Mouse (Mus musculus) liver, postnatal 0 days (tissue): ENCODE measurements around the gene Tln2. TPM values are rescaled to one million over a fixed set of nuclear protein-coding genes. Genes with fewer than 3 reads are reported as not detected.
A peak's percentile ranks its signal among the peaks of the same experiment; 100 is the strongest.

ENCODE experiments used
- ATAC-seq: fragments of 200-750 bp; cut with Nextera tagmentation; 2 replicates; pipeline ENCODE4 v1.8.0; 2017; ENCODE audit warnings: mild to moderate bottlenecking, moderate library complexity
- DNase-seq: peaks from one replicate; pipeline ENCODE4 v3.0.0-alpha.2; 2016
- H3K27ac ChIP-seq: fragments of 300-500 bp; sonication (generic); 2 replicates; pipeline ENCODE4 v1.5.1; 2014; ENCODE audit warnings: antibody characterized with exemption, moderate library complexity, mild to moderate bottlenecking, low read depth
- H3K27me3 ChIP-seq: fragments of 300-500 bp; sonication (generic); 2 replicates; pipeline ENCODE4 v1.6.1; 2014; ENCODE audit warnings: low read length, control low read depth, mixed read lengths; ENCODE audit not compliant: insufficient read depth
- H3K36me3 ChIP-seq: fragments of 300-500 bp; sonication (generic); replicated peaks from 2 replicates; pipeline ENCODE4 v1.6.1; 2014; ENCODE audit warnings: mild to moderate bottlenecking, control low read depth, low read length, moderate library complexity, mixed read lengths; ENCODE audit not compliant: insufficient read depth
- H3K4me1 ChIP-seq: fragments of 300-500 bp; sonication (generic); 2 replicates; pipeline ENCODE4 v1.6.1; 2014; ENCODE audit warnings: antibody characterized with exemption, mild to moderate bottlenecking, control low read depth; ENCODE audit not compliant: insufficient read depth
- H3K4me2 ChIP-seq: fragments of 300-500 bp; sonication (generic); 2 replicates; pipeline ENCODE4 v1.6.1; 2014; ENCODE audit warnings: low read depth, mild to moderate bottlenecking, low read length, moderate library complexity, mixed read lengths
- H3K4me3 ChIP-seq: fragments of 300-500 bp; sonication (generic); 2 replicates; pipeline ENCODE4 v1.5.1; 2014; ENCODE audit warnings: low read depth, low read length
- H3K9ac ChIP-seq: fragments of 300-500 bp; sonication (generic); replicated peaks from 2 replicates; pipeline ENCODE4 v1.6.1; 2014; ENCODE audit warnings: mild to moderate bottlenecking, moderate library complexity
- H3K9me3 ChIP-seq: fragments of 300-500 bp; sonication (generic); 2 replicates; pipeline ENCODE4 v1.6.1; 2016; ENCODE audit warnings: mild to moderate bottlenecking, control low read depth, low read length, mixed read lengths
- CTCF ChIP-seq: sonication (generic); IDR thresholded peaks from 2 replicates; pipeline ENCODE4 v1.5.1; 2016; ENCODE audit warnings: antibody characterized with exemption, low read depth
- EP300 ChIP-seq: IDR thresholded peaks from 2 replicates; pipeline ENCODE4 v1.6.1; 2016; ENCODE audit warnings: antibody characterized with exemption, low read depth, mild to moderate bottlenecking
- WGBS: fragments of 180-500 bp; shearing (Covaris S2); extraction: QIAGEN DNeasy Blood & Tissue Kit; methylation state at CpG from one replicate; pipeline ENCODE4 v1.1.7; 2014; ENCODE audit not compliant: insufficient replicate concordance; 5-methylcytosine and 5-hydroxymethylcytosine counted together
- polyA plus RNA-seq: library from polyadenylated mRNA; unstranded; fragments of >200 nt; fragmentation: Nextera tagmentation; extraction: Ambion mirVana; gene quantifications from 2 replicates; pipeline ENCODE4 v1.2.1, GENCODE M21; 2015

Tln2 gene
- polyA plus RNA-seq, 1 experiment from 2014 or later = 3.5 TPM

DNA sequence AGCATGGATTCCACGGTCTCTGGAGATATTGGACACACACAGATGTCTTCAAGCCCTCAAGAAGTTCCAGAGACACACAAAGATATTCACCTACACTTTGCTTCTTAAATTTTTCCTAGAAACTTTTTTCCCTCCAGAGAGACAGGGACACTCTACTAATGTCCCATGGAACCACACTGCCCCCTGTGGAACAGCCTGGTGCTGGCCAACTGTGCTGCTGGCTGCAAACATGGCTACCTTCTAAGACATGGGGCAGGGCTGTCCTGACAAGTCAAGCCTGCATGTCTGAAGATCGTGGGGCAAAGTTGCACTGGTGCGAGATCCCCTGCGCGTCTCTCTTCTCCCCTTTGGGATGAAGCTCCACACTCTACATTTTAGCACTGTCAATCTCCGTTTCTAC is 346.2 kb downstream of the Tln2 start:
- DNase-seq = peak; percentile 64
- Histone ChIP-seq H3K4me3 (no peak overlapping the region), H3K36me3 (no peaks in the 10 kb centered on the region), H3K4me1 (no peaks in the 10 kb centered on the region), H3K27me3 (no peaks in the 10 kb centered on the region), H3K27ac (no peak overlapping the region), H3K9ac (no peak overlapping the region), H3K9me3 (no peaks in the 10 kb centered on the region), H3K4me2 (no peak overlapping the region)
- peak; percentile 74 for TF ChIP-seq CTCF
- TF ChIP-seq EP300 = no peak
- WGBS = 51% methylated on average over 6 of the region's 6 CpGs
- no peak for ATAC-seq

DNA sequence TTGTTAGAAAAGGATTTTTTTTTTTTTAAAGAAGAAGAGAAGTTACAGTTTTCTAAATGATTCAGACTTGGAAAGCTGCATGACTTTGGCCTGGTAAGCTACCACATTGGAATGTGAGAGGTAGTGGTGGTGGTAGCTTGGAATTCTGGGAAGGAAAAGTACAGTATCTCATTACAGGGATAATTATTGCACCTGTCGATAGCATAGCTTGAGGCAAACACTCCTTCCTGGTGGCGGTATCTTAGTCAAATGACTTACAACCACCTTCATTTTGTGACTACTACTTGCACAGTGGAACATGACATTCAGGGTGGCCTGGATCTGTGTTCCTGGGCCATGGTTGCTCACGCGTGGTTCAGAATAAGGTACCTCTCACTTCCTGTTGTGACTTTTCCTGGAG is 348.3 kb downstream of the Tln2 start:
- Histone ChIP-seq H3K4me3 (no peak overlapping the region), H3K4me1 (no peaks in the 10 kb centered on the region), H3K9me3 (no peaks in the 10 kb centered on the region), H3K27ac (no peak overlapping the region), H3K27me3 (no peaks in the 10 kb centered on the region), H3K36me3 (no peaks in the 10 kb centered on the region), H3K9ac (no peak overlapping the region), H3K4me2 (no peak overlapping the region)
- DNase-seq (no peak), ATAC-seq (no peak)
- TF ChIP-seq EP300 (no peak), CTCF (no peak)
- 91% methylated on average over 4 of the region's 4 CpGs for WGBS

DNA sequence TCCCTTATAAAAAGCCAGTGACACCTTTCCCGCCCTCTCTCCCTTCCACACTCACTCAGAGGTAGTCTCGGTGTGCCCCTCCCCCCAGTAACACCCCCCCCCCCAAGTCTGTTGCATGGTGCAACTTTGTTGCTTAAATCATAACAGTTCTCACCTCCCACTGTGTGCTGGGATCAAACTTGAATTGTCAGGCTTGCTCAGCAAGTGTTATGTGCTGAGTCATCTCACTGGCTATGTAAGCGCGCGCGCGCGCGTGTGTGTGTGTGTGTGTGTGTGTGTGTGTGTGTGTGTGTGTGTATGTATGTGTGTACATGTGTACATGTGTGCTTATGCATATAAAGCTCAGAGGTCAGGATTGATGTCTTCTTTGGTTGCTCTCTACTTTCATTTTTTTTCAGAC is 350.1 kb downstream of the Tln2 start:
- H3K36me3 ChIP-seq = no peaks in the 10 kb centered on the region
- H3K9me3 ChIP-seq = no peaks in the 10 kb centered on the region
- no peaks in the 10 kb centered on the region for H3K27me3 ChIP-seq
- H3K4me1 ChIP-seq = no peaks in the 10 kb centered on the region
- no peak for TF ChIP-seq CTCF
- TF ChIP-seq EP300 = no peak
- no peak overlapping the region for H3K27ac ChIP-seq
- H3K9ac ChIP-seq = no peak overlapping the region
- DNase-seq (no peak), ATAC-seq (no peak)
- H3K4me2 ChIP-seq = no peak overlapping the region
- 89% methylated on average over 9 of the region's 9 CpGs for WGBS
- H3K4me3 ChIP-seq = no peak overlapping the region

DNA sequence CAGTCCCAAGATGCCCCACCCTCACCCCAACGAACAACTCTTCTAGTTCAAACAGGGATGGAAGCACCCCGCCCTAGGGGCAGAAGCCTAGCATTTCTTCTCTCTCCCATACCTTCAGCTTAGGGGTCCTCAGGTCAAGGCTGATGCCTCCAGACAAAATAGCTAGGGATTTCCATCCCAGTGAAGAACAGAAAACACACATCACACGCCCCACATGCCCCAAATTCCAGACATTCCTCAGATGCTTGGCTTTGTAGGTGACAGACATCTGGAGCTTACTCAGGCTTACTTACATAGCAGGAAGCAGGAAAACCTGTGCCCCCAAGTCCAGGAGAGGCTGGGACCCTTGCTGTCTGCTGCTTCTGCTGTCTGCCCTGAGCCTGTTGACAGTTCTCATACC is 351.1 kb downstream of the Tln2 start:
- no peak for TF ChIP-seq CTCF
- TF ChIP-seq EP300 = no peak
- Histone ChIP-seq H3K9me3 (no peaks in the 10 kb centered on the region), H3K36me3 (no peaks in the 10 kb centered on the region), H3K4me3 (no peak overlapping the region), H3K27me3 (no peaks in the 10 kb centered on the region), H3K4me2 (no peak overlapping the region), H3K9ac (no peak overlapping the region), H3K4me1 (no peaks in the 10 kb centered on the region), H3K27ac (no peak overlapping the region)
- DNase-seq (no peak), ATAC-seq (no peak)
- 26% methylated on average over 3 of the region's 3 CpGs for WGBS

DNA sequence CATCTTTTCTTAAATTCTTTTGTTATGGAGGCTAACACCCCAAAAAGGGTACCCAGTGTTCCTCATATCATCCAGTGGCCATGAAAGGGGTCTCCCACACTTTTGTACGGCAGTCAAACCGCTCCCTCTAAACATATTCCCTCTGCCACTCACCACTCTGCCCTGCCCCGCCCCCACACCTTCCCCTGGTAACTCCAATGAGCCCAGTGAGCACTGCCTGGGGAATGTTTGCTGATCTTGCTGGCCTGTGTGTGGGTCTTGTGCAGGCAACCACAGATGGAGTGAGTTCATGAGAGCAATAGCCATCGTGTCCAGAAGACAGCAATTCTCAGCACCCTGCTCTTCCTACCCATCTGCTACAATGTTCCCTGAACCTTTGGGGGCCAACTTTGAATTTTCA is 354.3 kb downstream of the Tln2 start:
- no peak for TF ChIP-seq CTCF
- no peak for TF ChIP-seq EP300
- WGBS = 55% methylated on average over 4 of the region's 4 CpGs
- Histone ChIP-seq H3K4me2 (no peak overlapping the region), H3K36me3 (no peaks in the 10 kb centered on the region), H3K27ac (no peak overlapping the region), H3K4me1 (no peaks in the 10 kb centered on the region), H3K4me3 (no peak overlapping the region), H3K27me3 (no peaks in the 10 kb centered on the region), H3K9me3 (no peaks in the 10 kb centered on the region), H3K9ac (no peak overlapping the region)
- ATAC-seq = no peak
- no peak for DNase-seq

DNA sequence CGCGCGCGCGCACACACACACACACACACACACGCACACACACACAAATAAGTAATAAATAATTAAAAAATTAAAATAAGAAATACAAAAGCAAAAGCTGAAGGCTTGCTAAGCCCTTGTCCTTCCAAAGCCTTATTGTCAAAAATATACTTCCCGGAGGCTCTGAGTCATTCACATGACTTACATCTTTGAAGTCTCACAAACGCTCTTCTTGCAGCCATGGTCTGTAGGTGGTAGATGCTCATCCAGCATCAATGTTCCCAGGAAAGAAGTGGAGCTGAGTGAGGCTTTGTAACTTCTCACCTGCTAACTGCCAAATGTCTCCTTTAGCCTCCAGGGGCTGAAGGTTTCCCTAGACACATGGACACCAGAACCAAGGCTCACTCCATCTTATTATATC is 362.9 kb downstream of the Tln2 start:
- ATAC-seq (no peak), DNase-seq (no peak)
- TF ChIP-seq EP300 (no peak), CTCF (no peak)
- Histone ChIP-seq H3K9me3 (no peaks in the 10 kb centered on the region), H3K4me2 (no peak overlapping the region), H3K4me3 (no peak overlapping the region), H3K36me3 (no peaks in the 10 kb centered on the region), H3K4me1 (no peaks in the 10 kb centered on the region), H3K9ac (no peak overlapping the region), H3K27ac (no peak overlapping the region), H3K27me3 (no peaks in the 10 kb centered on the region)
- 92% methylated on average over 8 of the region's 8 CpGs for WGBS

DNA sequence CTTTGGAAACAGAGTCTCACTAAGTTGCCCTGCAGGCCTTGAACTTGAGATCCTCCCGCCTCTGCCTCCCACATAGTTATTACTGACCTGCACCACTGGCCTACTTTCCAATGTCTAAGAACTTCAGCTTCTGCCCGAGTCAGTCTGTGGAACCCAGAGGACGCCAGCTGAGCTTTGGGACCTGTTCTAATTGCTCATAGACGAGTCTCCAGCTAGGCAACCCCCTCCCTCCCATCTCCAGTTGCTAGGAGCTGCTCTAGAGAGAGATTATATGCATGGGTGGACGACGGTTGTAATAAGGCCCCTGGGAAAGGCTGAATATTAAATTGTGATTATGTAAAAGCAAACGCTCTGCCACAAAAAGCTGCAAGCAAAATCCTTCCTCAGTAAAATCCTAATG is 364.2 kb downstream of the Tln2 start:
- TF ChIP-seq EP300 (no peak), CTCF (no peak)
- no peak for ATAC-seq
- Histone ChIP-seq H3K36me3 (no peaks in the 10 kb centered on the region), H3K4me1 (no peaks in the 10 kb centered on the region), H3K27ac (no peak overlapping the region), H3K4me2 (no peak overlapping the region), H3K4me3 (no peak overlapping the region), H3K9ac (no peak overlapping the region), H3K27me3 (no peaks in the 10 kb centered on the region), H3K9me3 (no peaks in the 10 kb centered on the region)
- no peak for DNase-seq
- WGBS = 63% methylated on average over 7 of the region's 7 CpGs
